Mouse (Mus musculus) hematopoietic stem cell, adult 5-6 weeks (primary cell): ENCODE data around the gene Nyap2. TPM values are rescaled to one million over a fixed set of nuclear protein-coding genes. Genes with fewer than 3 reads are reported as not detected.
"Not testable (repeated sequence)": the region's sequence is repeated elsewhere in the genome, so short reads cannot be mapped to it uniquely, and the experiment has no call there.

ENCODE experiments used
- ATAC-seq, 2 experiments: fragments of 125-278 bp in 1 of 2; replicated peaks in 1 of 2; 2 replicates each; pipeline ENCODE4 v1.8.0; 2016 to 2017; ENCODE audit warnings: inconsistent platforms in 2 of 2, mild to moderate bottlenecking in 2 of 2, moderate number of reproducible peaks in 2 of 2, low read depth in 1 of 2, moderate TSS enrichment in 1 of 2; ENCODE audit not compliant: low FRiP score in 2 of 2, poor library complexity in 2 of 2, severe bottlenecking in 2 of 2, insufficient read depth in 1 of 2, low TSS enrichment in 1 of 2
- total RNA-seq: library from RNA; stranded (forward); fragments of 172-1452, 232-1000 nt; gene quantifications from 2 replicates; pipeline ENCODE4 v1.2.3, GENCODE M21; 2017

Nyap2 gene
- total RNA-seq, 1 experiment from 2014 or later = not detected

DNA sequence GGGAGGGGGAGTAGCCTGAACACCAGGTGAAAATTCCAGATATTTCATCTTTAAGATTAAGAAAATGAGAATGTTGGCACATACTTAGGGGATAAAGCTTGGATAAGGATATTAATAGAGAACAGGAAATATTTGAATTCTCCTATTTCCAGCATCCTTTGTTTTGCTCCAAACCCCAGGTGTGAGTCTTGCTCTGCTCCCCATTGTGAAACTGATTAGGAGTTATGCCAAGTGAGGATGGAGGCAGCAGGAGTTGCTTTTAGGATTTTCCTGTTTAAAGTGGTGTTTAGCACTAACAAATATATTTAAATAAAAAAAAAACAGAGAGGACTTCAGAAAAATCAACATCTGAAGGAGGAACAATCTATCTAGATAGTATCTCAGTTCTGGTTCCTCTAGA, 68.8 kb downstream of the Nyap2 start:
- ATAC-seq = no peak

DNA sequence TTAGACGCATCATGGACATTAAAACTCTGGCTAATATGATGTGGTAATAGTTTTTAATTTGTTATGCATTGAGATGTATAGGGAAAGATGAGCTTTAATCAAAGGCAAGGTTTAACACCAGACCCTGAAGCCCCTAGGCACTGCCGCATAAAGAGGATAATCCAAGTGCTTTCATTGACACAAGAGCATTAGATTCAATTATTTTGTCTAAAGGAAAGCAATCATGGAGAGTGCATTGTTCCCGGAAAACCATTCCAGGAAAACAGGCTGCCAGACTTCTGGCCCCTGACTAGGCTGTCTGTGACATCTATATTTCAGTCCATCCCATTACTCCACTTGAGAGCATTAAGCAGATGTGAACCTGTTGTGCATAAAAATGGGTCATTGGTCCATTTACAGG, 92.5 kb downstream of the Nyap2 start:
- no peak for ATAC-seq

DNA sequence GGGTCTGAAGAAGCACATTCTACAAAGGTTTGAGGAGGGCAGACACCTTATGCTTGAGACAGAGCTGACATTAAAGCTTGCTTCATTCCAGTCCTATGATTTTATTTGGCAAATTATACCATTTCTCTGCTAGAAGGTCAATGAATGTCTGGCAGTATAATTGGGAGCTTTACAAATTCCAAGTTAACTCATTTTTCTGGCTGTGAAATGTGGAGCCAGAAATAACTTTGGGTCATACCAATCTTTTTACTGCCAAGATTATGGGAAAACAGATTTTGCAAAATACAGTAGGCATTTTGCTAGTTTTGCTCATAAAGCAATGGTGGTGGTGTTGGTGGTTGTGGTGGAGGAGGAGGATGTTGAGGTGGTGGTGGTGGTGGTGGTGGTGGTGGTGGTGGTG, 96.0 kb downstream of the Nyap2 start:
- ATAC-seq = no peak

DNA sequence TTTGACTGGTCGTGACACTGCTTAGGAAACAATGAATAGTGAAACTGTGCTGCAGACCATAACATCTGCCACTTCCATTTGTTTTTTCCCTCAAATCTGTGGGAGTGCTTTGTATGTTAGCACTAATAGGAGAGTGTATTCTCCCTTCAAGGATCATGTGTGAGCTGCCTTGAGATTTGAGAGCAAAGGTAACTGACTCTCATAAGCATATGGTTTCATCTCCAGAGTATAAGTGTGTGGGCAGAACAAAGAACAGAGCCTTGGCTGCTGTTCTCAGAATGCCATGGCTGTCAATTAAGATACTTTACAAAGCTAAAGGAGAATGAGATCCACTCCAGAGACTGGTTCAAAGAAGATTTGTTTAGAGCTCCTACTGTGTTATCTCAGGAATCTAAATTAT, 96.6 kb downstream of the Nyap2 start:
- ATAC-seq = no peak

DNA sequence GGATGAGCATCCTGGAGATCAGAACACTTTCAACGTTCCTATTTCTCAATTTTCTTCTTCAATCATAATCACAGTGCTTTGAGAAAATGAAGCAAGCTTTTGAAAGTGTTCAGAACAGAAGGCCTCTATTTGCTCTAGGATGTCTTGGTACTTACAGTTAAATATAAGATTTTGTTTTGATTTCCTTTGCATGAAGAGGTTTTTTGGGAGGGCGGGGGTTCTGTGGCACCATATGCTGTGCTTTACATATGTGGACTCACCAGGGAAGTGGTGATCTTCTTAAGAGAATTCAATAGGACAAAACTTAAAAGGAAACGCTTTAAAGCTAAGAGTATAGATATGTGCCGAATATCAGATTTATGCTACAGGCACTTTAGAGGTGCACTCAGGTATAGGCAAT, 103.0 kb downstream of the Nyap2 start:
- no peak for ATAC-seq

DNA sequence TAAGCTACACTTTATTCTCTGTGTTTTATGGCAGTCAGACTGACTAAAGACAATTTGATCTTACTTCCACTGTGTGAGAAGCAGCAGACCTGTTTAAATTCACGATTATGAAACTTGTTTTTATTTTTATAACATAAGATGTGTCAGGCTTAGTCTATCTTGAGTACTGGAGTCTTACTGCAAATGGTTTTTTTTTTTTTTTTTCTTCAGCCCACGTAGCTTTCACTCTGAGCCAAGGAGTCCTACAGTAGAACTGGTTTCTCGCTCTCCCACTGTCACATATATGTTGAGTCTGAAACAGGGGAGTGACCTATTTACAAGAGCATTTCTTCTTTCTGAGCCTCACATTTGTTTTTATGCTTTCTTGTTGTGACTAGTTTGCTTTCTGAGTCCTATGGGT, 103.9 kb downstream of the Nyap2 start:
- ATAC-seq = no peak

DNA sequence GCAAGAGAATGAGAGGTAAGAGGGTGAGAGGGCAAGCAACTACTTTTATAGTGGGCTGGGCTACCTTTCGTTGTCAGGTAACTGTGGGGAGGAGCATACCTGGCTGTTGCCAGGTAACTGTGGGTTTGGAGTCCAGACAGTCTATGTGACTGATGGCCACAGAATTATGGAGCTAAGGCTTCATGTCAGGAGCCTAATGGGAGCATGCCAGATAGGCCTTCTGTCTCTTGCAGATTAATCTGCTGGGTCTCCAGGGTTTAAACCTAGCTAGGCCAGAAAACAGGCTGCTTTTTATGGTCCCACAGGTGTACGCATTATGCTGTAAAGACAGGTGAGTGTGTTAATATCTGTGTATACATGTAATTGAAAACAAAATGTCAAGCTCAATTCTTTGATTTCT, 132.8 kb downstream of the Nyap2 start:
- no peak for ATAC-seq

DNA sequence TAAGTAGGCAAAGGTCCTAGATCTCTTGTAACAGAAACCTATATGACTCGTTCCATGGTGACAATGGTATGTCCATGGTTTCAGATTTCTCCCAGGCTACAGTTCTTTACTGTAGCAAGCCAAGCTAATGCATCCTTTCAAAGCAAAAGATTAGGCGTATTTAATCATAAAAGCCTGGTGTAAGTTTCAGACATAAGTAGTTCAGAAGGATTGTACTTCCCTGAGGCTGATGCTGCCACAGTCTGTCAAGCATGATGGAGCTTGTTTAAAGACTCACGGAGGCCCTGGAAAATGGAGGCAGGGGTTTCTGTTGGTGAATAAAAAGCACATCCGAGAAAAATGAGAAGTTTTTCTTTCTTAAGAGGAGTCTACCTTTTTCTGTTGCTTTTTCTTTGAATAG, 134.7 kb downstream of the Nyap2 start:
- no peak for ATAC-seq

DNA sequence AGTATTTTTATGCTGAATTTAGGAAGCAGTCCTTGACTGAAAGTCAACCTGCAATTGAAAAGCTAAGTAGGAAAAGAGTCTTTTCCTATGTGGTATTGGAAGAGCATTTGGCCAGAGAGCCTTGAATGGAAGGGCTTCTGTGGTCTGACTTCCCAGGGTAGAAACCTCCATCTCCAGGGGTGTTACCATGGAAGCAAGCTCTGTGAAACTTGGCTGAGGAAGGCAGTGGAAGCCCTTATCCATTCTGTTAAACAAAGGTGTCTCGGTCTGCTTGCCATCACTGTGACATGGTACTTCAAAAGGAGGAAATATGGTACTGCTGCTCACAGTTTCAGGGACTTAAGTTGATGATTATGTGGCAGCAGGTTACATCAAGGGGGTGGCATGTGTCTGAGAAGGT, 143.0 kb downstream of the Nyap2 start:
- no peak for ATAC-seq

DNA sequence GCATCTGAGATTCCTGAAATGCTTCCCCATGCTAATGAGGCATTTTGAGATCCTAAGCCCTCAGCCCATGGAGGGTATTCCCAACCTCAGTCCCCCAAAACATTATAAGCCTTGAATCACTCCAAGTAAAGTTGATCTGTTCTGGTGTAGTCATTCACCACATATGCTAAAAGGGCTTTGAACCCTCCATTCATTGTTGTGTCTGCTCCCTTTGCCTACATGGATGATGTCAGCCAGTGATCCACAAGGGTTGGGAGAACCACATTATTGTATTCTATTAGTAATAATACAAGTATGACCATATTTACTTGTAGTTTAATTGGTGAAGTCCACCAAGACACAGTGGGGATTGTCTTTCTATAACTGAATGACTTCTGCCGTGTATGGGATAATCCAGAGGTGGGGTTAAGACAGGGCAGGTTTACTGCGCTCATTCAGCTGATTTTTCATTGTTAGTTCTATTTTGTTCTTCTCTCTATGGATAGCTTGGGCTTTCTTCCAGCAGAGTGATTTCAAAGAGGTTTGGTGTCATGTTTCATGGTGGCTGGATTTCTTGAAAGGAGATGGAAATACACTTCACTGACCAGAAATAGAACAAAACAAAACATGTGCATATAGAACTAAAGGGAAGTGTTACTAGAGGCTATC, 155.1 kb downstream of the Nyap2 start:
- no peak for ATAC-seq

DNA sequence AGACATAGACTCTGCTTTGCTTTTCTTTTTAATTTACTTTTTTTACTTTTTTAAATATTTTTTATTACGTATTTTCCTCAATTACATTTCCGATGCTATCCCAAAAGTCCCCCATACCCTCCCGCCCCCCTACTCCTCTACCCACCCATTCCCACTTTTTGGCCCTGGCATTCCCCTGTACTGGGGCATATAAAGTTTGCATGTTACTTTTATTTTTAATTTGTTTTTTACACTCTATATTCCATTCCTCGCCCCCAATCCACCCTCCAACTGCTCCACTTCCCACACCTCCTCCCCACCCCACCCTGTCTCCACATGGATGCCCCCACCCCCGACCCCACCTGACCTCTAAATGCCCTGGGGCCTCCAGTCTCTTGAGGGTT, 155.6 kb downstream of the Nyap2 start:
- ATAC-seq = not testable (repeated sequence)

DNA sequence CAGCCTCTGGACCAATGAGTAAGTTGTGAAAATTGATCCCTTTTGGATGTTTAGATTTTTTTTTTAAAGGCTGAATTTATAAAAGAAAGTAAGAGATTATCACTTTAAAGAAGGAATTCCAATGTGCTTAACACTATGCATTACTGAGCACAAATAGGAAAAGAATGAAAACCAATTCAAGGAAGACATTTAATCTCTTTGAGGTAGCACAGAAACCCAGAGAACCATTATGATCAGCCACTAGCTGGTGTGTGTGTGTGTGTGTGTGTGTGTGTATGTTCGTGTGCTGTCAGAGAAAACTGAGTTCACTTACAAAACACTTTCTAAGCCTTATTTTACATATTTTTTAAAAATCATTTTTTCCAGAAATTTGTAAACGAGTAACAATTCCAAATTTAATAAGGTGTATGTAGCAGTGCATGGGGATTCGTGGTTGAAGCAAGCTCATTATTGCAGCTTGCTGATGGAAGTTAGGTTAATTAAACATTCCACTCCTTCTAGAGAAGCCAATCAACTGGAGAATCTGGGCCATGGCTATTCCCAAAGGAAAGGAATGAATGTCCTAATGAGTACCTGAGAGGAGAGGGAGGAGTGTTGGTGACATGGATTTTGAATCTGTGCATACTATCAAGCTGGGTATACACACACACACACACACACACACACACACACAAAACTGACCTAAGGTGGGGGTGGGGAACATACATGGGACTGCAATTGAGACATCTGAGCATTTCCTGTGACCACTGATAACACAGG, 171.9 kb downstream of the Nyap2 start:
- no peak for ATAC-seq

DNA sequence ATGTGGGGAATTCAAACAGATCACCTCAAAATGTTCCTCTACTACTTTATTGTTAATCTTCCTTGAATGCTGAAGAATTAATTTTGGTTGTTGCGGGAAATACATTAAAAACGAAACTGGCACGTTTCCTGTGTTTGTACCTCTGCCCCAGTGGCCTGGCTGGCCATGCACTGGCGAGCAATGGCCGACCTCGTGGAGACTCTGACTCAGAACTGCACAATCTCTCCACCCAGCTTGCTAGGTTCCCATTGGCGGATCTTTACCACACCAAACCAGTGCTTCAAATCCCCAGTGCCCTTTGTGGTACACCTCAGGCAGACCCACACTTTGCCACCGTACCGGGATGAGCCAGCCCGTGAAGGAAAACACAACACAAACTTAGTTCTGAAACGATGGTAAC, 173.3 kb downstream of the Nyap2 start:
- no peak for ATAC-seq

DNA sequence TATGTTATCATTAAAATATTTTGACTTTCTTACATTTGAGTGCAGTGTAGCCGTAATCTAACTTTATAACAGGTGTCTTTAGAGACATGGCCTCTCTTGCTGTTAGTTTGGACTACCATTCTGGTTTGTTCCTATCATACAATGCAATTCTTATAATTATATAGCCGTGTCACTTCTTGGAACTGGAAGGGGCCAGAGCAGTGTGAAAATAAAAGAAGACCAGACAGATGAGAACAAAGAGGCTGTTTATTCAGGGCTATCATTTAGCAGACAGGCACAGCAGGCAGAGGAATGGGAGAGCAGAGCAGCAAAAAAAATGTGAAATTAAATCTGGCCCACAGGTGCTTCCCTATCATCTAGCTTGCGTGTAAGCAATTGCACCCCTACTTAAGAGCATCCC, 189.7 kb downstream of the Nyap2 start:
- no peak for ATAC-seq

DNA sequence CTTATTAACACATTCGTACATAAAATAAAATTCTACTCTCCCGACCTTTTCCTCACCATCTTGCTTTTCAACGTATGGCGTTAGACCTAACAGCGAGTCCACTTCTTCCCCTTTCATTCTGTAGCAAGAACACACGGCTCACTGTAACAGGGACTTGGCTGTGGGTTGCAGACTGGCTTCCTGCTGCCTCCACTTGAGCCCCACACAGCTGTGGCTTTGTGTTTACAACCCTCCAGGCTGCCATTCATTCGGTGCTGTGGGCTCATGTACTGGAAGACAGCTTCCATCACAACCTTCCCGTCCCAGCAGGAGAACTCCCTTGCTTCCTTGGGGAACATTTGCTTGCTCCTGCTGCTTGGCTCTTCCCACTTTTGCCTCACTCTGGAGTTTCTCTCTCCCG, 204.2 kb downstream of the Nyap2 start:
- ATAC-seq = peak; percentile 89 to 96

DNA sequence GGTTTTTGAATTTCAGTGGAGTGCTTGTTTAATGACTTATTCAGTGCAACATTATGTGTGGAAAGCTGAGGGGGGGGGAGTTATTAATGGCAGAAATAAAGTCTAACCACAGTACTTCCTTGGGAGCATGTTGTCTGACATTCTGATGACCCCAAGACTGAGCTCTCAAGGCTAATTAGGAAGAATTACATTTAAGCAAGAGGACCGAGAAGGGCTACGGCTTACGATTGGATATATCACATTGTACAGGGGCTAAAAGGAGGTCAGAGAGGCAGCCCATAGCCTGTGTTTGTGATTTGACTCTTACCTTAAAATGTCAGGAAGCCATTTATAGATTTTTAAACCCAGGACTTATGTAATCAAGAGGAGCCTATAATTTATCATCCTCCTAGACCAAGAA, 208.9 kb downstream of the Nyap2 start:
- ATAC-seq = no peak

DNA sequence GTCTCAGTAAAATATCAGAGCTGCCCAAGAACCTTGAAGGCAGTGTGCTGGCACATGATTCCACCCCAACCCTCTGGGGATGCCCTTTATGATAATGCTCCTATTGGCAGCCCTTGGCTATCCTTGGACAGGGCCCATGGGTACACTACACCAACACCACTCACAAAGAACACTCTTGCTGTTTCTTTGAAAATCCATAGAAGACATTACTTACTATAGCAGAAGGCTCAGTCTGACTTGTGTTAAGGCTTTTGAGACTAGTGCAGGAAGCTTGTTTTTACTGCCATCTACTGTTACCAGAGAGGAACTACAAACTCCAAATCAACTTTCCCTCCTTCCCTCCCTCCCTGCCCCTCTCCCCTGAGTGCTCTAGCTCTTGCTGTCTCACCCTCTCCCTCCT, 210.3 kb downstream of the Nyap2 start:
- peak; percentile 92 to 96 for ATAC-seq

DNA sequence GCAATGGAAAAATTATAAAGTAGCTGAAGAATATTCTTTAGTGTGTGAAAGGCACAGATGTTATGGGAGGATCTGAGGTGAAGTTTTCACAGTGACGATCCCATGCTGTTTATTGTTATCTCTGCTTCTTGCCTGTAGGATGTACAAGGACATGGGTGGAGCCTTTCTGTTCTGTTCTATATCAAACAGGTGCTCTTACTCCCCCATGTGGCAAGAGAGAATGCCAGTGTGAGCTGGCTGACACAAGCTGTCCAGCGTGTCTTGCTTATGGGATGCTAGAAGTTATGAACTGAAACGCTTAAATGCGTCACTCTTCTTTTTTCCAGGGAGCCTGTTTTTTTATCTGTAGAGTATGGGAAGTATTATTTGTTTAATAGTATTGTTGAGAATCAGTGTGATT, 224.0 kb downstream of the Nyap2 start:
- peak; percentile 75 to 78 for ATAC-seq

DNA sequence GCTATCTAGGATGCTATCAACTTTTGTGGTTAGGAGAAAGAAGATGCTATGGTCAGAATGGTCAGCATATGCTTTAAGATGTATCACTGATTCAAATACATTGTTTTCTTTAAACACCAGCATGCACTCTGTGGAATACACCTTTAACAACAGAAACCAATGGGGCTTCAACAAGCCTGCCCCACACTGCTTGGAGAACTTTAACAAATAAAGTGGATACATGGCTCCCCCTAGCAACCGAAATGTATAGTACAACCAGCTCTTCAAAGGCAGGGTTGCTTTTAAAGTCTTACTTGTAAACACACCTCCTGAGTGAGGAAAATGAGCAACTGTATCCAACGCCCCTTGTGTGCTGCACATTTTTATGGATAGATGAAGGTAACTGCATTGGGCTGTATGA, 224.9 kb downstream of the Nyap2 start:
- ATAC-seq = peak; percentile 78 to 82
